Mouse (Mus musculus) lung, embryonic 16.5 days (tissue): ENCODE results near the gene Slc9a3r2. TPM values are rescaled to one million over a fixed set of nuclear protein-coding genes. Genes with fewer than 3 reads are reported as not detected.

Source experiments
- ATAC-seq: fragments of 200-750 bp; cut with Nextera tagmentation; 2 replicates; pipeline ENCODE4 v1.8.0; 2017; ENCODE audit warnings: low read depth, mild to moderate bottlenecking, moderate library complexity
- H3K27ac ChIP-seq: fragments of 300-500 bp; sonication (generic); 2 replicates; pipeline ENCODE4 v1.5.1; 2014; ENCODE audit warnings: mild to moderate bottlenecking, control low read depth, low read length
- H3K27me3 ChIP-seq: fragments of 300-500 bp; sonication (generic); 2 replicates; pipeline ENCODE4 v1.6.1; 2014; ENCODE audit warnings: low read depth, low read length, mixed read lengths; ENCODE audit not compliant: control insufficient read depth, insufficient read depth
- H3K36me3 ChIP-seq: fragments of 300-500 bp; sonication (generic); 2 replicates; pipeline ENCODE4 v1.6.1; 2014; ENCODE audit warnings: low read length; ENCODE audit not compliant: control insufficient read depth, insufficient read depth
- H3K4me1 ChIP-seq: fragments of 300-500 bp; sonication (generic); replicated peaks from 2 replicates; pipeline ENCODE4 v1.6.1; 2014; ENCODE audit warnings: low read length, mixed read lengths; ENCODE audit not compliant: control insufficient read depth, insufficient read depth
- H3K4me2 ChIP-seq: fragments of 300-500 bp; sonication (generic); 2 replicates; pipeline ENCODE4 v1.6.1; 2014; ENCODE audit warnings: low read depth, low read length, control low read depth
- H3K4me3 ChIP-seq: fragments of 300-500 bp; sonication (generic); 2 replicates; pipeline ENCODE4 v1.5.1; 2014; ENCODE audit warnings: mild to moderate bottlenecking, low read length, control low read depth
- H3K9ac ChIP-seq: fragments of 300-500 bp; sonication (generic); 2 replicates; pipeline ENCODE4 v1.6.1; 2014; ENCODE audit warnings: low read length, control low read depth
- H3K9me3 ChIP-seq: fragments of 300-500 bp; sonication (generic); 2 replicates; pipeline ENCODE4 v1.6.1; 2016; ENCODE audit warnings: low read length; ENCODE audit not compliant: control insufficient read depth
- WGBS: fragments of 180-500 bp; shearing (Covaris S2); extraction: QIAGEN DNeasy Blood & Tissue Kit; methylation state at CpG from one replicate; pipeline ENCODE4 v1.1.7; 2014; 5-methylcytosine and 5-hydroxymethylcytosine counted together
- polyA plus RNA-seq: library from polyadenylated mRNA; unstranded; fragments of >200 nt; fragmentation: Nextera tagmentation; extraction: Ambion mirVana; gene quantifications from 2 replicates; pipeline ENCODE4 v1.2.1, GENCODE M21; 2015

The Slc9a3r2 gene
- 95.5 and 98.1 TPM in 2 replicates for polyA plus RNA-seq

DNA sequence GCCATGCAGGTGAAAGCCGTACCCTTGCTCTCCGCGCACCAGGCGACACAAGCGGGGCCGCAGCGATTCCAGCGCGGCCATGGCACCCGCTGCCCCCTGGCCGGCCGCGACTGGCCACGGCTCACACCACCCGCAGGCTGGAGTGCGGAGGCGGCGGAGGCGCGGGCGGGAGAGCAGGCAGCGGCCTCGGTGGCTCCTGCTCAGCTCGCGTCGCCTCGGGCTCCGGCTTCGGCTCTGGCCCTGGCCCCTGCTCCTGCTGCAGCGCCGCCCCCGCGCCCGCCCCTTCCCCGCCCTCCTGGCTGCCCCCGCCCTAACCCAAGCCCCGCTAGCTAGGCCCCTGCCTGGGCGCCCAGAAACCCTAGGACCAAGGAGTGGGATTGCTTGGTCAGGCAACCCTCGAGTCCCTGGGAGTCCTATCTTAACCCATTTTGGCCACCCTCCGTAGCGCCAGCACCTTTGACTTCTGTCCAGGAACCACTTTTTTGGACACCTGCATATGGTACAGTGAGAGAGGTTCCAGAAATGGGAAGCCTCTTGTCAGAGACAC lies at the start of gene Slc9a3r2:
Gene Slc9a3r2, minus strand, starts transcription at position 258 of the 547 bp plus-strand sequence.
- H3K9ac ChIP-seq, result peak within 1 kb of the TSS; percentile 93
- H3K4me1 ChIP-seq, result peaks cover 33% of the 10 kb centered on the region
- peak within 1 kb of the TSS; percentile 86 for H3K4me3 ChIP-seq
- peak; percentile 83 for ATAC-seq
- H3K27me3 ChIP-seq, result no peaks in the 10 kb centered on the region
- H3K27ac ChIP-seq, result peak within 1 kb of the TSS; percentile 67
- no peaks in the 10 kb centered on the region for H3K9me3 ChIP-seq
- under 1% methylated on average over 25 of the region's 41 CpGs for WGBS
- no peaks in the 10 kb centered on the region for H3K36me3 ChIP-seq
- peak within 1 kb of the TSS; percentile 83 for H3K4me2 ChIP-seq

DNA sequence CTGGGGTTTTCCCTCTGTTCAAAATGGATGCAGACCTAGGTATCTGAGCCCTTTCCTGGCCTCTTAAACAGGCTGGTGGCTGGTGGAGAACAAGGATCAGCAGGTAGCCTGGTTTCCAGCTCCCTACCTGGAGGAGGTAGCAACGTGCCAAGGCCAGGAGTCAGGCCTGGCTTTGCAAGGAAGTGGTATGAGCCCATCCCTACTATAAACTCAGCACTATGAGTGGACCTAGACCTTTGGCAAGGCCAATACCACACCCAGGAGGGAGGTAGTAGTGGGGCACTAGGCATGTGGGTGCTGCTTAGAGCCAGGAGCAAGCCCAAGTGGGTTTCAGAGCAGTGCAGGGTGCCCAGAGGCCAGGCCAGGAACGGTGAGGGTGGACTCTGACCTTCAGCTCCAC lies 49.3 kb upstream of the Slc9a3r2 start:
- Histone ChIP-seq H3K4me3 (no peak overlapping the region), H3K36me3 (peaks cover 24% of the 10 kb centered on the region), H3K9ac (no peak overlapping the region), H3K9me3 (no peaks in the 10 kb centered on the region), H3K27me3 (no peaks in the 10 kb centered on the region), H3K27ac (no peak overlapping the region), H3K4me1 (peaks cover 22% of the 10 kb centered on the region), H3K4me2 (no peak overlapping the region)
- no peak for ATAC-seq
- 62% methylated on average over 2 of the region's 2 CpGs for WGBS

DNA sequence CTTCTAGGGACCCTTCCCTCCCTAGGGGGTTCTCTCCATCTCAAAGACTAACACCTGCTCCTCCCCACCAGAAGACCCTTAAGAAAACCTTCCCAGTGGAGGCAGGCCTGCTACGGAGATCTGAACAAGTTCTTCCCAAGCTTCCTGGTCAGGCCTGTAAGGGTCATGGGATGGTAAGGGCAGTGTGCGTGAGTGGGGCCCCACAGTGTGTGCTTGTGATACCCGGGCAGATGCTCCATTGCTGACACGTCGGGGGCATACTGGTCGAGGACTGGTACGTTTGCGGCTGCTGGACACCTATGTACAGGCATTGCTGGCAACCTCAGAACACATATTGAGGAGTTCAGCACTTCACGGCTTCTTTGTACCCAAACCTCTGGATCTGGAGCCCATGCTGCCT lies 48.6 kb upstream of the Slc9a3r2 start:
- no peaks in the 10 kb centered on the region for H3K27me3 ChIP-seq
- peak overlapping the region; percentile 47; the same call in 1 of the 2 replicates for H3K27ac ChIP-seq
- H3K9me3 ChIP-seq, result no peaks in the 10 kb centered on the region
- no peak overlapping the region for H3K9ac ChIP-seq
- peaks cover 22% of the 10 kb centered on the region for H3K4me1 ChIP-seq
- 57% methylated on average over 9 of the region's 9 CpGs for WGBS
- no peak overlapping the region for H3K4me3 ChIP-seq
- H3K4me2 ChIP-seq, result peak overlapping the region; percentile 33; the same call in 1 of the 2 replicates
- H3K36me3 ChIP-seq, result peaks cover 20% of the 10 kb centered on the region
- no peak for ATAC-seq

DNA sequence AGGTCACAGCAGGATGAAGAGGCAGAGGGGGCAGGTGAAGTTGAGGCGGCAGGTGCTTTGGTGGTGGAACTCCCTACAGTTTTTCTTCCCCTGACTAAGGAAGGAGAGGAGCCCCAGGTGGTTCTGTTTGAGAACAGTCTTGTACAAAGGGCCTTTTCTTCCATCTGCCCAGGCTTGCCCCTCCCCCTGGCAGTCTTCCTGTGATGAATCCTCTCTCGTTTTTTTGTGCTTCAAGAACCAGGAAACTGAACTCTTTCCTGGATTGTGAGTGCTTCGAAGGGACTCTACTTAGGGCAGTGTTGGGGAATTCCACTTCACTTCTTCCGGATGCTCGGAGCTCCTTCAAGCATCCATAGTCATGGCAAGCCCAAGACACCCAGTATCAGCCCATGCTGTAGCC lies 47.9 kb upstream of the Slc9a3r2 start:
- Histone ChIP-seq H3K27me3 (no peaks in the 10 kb centered on the region), H3K9ac (no peak overlapping the region), H3K9me3 (no peaks in the 10 kb centered on the region), H3K4me1 (peaks cover 22% of the 10 kb centered on the region), H3K36me3 (peaks cover 20% of the 10 kb centered on the region), H3K27ac (peak overlapping the region; percentile 47), H3K4me3 (no peak overlapping the region), H3K4me2 (peak overlapping the region; percentile 33; the same call in 1 of the 2 replicates)
- ATAC-seq, result no peak
- WGBS, result 16% methylated on average over 5 of the region's 5 CpGs

DNA sequence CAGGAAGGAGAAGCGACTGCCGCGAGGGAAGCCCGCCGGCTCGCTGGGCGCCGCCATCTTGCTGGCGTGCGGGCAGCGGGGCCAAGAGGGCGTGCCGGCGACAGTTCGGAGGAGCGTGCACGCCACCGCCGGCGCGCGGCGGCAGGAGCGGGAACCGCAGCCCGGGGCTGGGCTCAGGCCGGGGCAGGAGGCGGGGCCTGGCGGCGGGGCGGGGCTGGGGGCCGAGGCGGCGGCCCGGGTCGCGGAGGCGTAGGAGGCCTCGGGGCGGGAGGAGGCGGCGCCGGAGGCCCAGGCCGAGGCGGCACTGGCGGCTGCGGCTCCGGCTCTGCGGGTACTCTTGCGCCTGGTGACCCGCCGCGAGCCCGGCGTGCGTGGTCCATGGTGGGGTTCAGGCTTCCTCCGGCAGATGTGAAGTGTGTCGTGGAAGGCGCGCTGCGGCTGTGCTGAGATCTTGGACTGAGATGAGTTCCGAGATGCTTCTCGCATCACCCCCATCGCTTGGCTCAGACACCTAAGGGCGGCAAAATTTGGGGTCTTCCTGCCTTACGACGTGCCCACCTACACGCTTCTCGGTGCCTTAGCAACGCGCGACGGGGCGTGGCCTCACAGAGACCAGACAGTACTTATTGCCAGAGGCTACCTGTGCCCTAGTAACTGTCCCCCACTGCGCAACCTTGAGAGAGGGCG lies 46.0 kb upstream of the Slc9a3r2 start, which contains the start of the genes Gfer and Noxo1:
Gene Gfer, minus strand, starts transcription at position 146 of the 687 bp plus-strand sequence.
Gene Noxo1, plus strand, starts transcription at position 224 of the 687 bp plus-strand sequence.
- peak; percentile 95 for ATAC-seq
- under 1% methylated on average over 51 of the region's 76 CpGs for WGBS
- Histone ChIP-seq H3K4me3 (peak within 1 kb of the TSS; percentile 89), H3K4me1 (peaks cover 22% of the 10 kb centered on the region), H3K36me3 (peaks cover 14% of the 10 kb centered on the region), H3K4me2 (peak within 1 kb of the TSS; percentile 88), H3K9ac (peak within 1 kb of the TSS; percentile 92), H3K27me3 (no peaks in the 10 kb centered on the region), H3K9me3 (no peaks in the 10 kb centered on the region), H3K27ac (peak within 1 kb of the TSS; percentile 89)

DNA sequence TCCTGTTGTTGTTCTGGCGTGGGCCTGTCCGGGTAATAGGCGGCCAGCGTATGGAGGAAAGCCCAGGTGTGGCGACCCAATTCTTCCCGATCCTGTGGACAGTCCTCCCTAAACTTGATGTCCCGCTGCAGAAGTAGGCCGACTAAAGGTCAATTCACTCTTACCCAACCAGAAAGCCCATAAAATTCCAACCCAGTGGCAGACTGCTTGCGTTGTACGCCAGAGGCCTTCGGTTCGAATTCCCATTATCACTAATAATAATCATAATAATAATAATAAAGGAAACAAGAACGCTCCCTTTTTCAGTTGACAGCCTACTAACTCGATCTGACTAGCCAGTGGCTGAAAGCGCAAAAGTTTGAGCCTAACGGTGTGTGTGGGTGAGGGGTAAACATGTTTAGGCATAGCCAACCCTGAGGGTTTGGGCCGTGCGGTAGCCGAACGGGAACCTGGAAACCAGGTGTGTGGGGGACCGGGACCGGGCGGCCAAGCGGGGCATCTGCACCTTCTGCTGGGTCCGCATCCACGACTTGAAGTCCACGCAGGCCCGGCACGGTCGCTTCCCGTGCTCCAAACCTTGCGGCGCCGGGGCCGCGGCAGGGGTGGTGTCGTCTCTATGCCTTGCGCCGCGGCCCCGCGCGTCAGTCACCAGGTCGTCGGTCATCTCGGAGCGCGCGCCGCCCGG lies 45.3 kb upstream of the Slc9a3r2 start:
- H3K4me1 ChIP-seq, result peaks cover 22% of the 10 kb centered on the region
- peak overlapping the region; percentile 88 for H3K4me2 ChIP-seq
- peak overlapping the region; percentile 89 for H3K4me3 ChIP-seq
- peaks cover 3% of the 10 kb centered on the region for H3K27me3 ChIP-seq
- WGBS, result 6% methylated on average over 47 of the region's 51 CpGs
- H3K36me3 ChIP-seq, result peaks cover 9% of the 10 kb centered on the region; the same call in 1 of the 2 replicates
- H3K9ac ChIP-seq, result peak overlapping the region; percentile 92
- peak overlapping the region; percentile 89 for H3K27ac ChIP-seq
- H3K9me3 ChIP-seq, result no peaks in the 10 kb centered on the region
- ATAC-seq, result no peak; the same call in 1 of the 2 replicates

DNA sequence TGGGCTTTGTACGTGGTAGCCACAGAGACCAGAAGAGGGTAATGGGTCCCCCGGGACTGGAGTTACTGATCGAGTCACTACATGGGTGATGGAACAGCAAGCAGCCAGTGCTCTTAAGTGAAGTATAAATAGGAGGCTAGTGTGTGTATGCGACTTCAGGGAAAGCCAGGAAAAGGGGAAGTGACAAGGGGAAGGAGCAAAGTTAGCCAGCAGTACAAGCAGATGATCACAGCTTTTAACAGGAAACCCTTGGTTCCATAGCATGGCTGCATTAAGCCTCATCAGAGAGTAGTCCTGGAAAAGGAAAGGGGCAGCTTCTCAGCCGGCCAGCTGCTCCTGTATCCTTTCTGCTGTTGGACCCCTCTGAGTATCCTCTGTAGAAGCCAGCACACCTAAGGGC lies 42.3 kb upstream of the Slc9a3r2 start:
- H3K27me3 ChIP-seq, result peaks cover 33% of the 10 kb centered on the region
- H3K9me3 ChIP-seq, result no peaks in the 10 kb centered on the region
- no peak for ATAC-seq
- peaks cover 21% of the 10 kb centered on the region for H3K4me1 ChIP-seq
- no peak overlapping the region for H3K27ac ChIP-seq
- H3K36me3 ChIP-seq, result peaks cover 6% of the 10 kb centered on the region; the same call in 1 of the 2 replicates
- no peak overlapping the region for H3K9ac ChIP-seq
- H3K4me3 ChIP-seq, result no peak overlapping the region
- no peak overlapping the region for H3K4me2 ChIP-seq
- 84% methylated on average over 5 of the region's 5 CpGs for WGBS

DNA sequence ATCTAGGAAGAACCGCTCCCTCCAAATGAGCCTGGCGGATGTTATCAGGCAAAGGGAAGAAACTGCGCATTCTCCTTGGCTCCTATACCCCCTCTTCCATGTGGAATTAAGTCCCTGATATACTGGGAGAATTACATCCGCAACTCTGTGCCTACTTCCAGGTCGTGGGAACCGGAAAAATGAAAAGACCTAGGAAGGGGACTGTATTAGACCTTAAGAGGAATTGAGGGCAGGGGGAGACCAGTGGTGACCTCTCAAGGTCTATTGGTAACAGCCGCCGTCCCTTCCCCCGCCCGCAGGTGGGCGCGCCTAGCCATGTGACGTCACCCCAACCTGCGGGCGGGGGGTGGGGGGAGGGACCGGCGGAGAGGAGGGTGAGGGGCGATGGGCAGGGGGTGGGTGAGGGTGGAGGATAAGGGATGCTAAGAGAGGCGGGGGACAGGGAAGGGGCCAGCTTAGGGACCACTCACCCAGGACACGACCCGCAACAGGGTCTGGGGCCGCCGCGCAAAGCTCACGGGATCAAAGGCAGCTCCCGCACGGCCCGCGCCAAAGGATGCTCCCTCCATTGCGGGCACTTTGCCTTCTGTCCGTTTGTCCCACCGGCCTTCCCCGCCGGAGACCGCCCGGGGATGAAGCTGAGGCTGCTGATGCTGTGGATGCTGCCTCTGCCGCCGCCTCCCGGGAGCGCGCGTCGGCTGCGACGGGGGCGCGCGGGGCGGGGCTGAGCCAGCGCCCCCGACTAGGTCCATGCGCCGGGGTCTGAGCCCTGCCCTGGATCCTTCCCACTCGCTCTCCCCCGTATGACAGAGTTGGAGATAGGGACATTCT lies 39.3 kb upstream of the Slc9a3r2 start, which contains the start of gene Syngr3:
Gene Syngr3, minus strand, starts transcription at position 705 of the 831 bp plus-strand sequence.
- H3K4me3 ChIP-seq, result peak within 1 kb of the TSS; percentile 46
- H3K27ac ChIP-seq, result no peak within 1 kb of the TSS
- peaks cover 8% of the 10 kb centered on the region for H3K4me1 ChIP-seq
- ATAC-seq, result peak; percentile 20; the same call in 1 of the 2 replicates
- peaks cover 36% of the 10 kb centered on the region for H3K27me3 ChIP-seq
- H3K9ac ChIP-seq, result peak within 1 kb of the TSS; percentile 48
- WGBS, result under 1% methylated on average over 43 of the region's 55 CpGs
- peak within 1 kb of the TSS; percentile 66 for H3K4me2 ChIP-seq
- no peaks in the 10 kb centered on the region for H3K9me3 ChIP-seq
- H3K36me3 ChIP-seq, result peaks cover 6% of the 10 kb centered on the region; the same call in 1 of the 2 replicates
